Mouse (Mus musculus) left cerebral cortex, adult 2 months (tissue): ENCODE measurements at regions not wholly inside any gene's neighbourhood (a gene's known extent, or its start where the extent isn't known, plus 50 kb on each side); places are given as distances from the start of the nearest gene placed in this dataset.

Experiments
- DNase-seq, 2 experiments: peaks; one replicate each; pipeline ENCODE4 v3.0.0; 2021 to 2022; ENCODE audit warnings: low spot score in 2 of 2, mixed read lengths in 1 of 2; ENCODE audit errors: extremely low spot score in 1 of 2
- H3K27ac ChIP-seq: fragments of 200-600 bp; 2 replicates; pipeline ENCODE4 v1.8.1; 2022
- H3K4me3 ChIP-seq: fragments of 200-600 bp; 2 replicates; pipeline ENCODE4 v1.8.1; 2022
- CTCF ChIP-seq: fragments of 200-600 bp; IDR thresholded peaks from 2 replicates; pipeline ENCODE4 v1.8.1; 2022; ENCODE audit warnings: antibody characterized with exemption, mild to moderate bottlenecking, moderate library complexity
- intact Hi-C: fragments of 180-260 bp; cut with DNase I; formaldehyde crosslinking; loops from one replicate; pipeline ENCODE4 v1.15.1; 2025

DNA sequence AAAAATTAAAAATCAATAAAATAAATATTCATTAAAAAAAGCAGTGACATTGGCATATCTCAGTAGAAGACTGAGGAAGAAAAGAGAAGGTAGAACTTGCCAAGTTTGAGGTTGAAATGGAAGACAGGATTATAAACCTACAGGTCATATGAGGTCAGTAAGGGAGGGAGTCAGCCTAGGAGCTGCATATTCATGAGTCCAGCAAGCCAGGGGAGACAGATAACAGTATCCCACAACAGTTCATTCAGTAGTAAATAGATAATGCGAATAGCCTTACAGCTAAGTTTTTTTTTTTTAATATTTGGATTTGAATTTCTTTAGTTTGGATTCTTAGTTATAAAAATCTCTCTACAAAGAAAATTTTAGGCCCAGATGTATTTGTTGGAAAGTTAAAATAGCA, 542.8 kb upstream of the Fam160b2 start:
- Histone ChIP-seq H3K27ac (no peak overlapping the region), H3K4me3 (no peak overlapping the region)
- no peak for DNase-seq
- intact Hi-C loops: no loop called here
- TF ChIP-seq CTCF: no peak

DNA sequence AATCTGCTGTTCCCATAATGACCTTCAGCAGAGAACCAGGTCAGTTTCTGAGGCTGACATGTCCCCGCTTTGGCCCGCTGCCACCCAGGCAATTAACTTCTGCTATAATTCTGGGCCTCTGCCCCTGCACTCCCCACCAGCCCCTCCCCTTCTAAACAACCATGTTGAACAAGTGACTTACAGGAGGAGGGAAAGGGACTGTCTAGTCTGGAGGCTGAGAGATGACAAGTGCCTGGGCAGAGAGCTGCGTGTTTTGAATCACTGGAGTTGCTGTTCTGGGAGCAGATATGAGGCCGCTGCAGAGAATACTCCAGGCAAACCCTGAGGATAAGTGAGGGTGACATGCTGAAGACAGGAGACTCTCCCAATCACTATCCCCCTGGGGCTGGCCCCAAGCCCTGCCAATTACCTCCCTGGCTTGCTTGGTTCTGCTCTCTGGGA, 530.2 kb upstream of the Fam160b2 start:
- DNase-seq: no peak
- no peak overlapping the region for H3K27ac ChIP-seq
- intact Hi-C loops: no loop called here
- H3K4me3 ChIP-seq: no peak overlapping the region
- no peak for TF ChIP-seq CTCF

- intact Hi-C loops: no loop called here
- DNase-seq: peak in 1 of 2 experiments; percentile 13
- TF ChIP-seq CTCF: no peak
- H3K4me3 ChIP-seq: no peak overlapping the region
- H3K27ac ChIP-seq: no peak overlapping the region
Observed at GRCm38 (mm10) chr14:71128495-71128894, 528.9 kb upstream of the Fam160b2 start.

GRCm38 (mm10) chr14:71118681-71119080, 519.0 kb upstream of the Fam160b2 start:
- H3K27ac ChIP-seq: no peak overlapping the region
- intact Hi-C loops: no loop called here
- no peak overlapping the region for H3K4me3 ChIP-seq
- no peak for DNase-seq
- TF ChIP-seq CTCF: no peak

GRCm38 (mm10) chr14:71115798-71116432, 516.3 kb upstream of the Fam160b2 start:
- intact Hi-C loops: no loop called here
- DNase-seq: no peak
- no peak overlapping the region for H3K4me3 ChIP-seq
- no peak for TF ChIP-seq CTCF
- no peak overlapping the region for H3K27ac ChIP-seq

DNA sequence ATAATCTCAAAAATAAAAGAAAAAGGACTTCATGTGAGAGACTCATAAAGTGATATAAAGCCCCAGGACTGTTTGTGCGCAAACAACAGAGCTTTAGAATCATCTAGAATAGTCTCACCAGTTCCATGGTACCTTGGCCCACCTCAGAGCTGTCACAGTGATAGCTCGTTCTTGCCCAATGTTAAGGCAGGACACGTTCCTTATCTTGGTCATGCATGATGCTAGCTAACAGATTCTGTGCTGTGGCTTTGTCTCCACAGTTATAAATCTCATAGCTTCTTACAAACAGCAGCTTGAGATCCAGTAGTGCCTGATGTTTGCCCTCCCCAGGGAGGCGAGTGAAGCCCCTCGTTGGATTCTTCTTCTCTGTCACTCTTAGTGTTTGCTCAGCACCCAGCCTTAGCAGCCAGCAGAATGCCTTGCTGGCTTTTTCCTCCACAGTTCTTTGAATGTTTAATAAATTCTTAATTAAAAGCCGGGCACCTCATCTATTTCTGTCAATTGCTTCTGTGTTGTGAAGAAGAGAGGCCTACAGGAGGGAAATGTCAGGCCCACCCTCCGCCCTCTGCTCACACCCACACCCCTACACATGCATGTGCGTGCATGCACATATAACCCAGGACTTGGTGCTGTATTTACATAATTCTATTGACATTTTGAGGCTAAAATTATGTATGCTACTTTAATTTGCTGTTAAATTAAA, 515.6 kb upstream of the Fam160b2 start:
- H3K4me3 ChIP-seq: no peak overlapping the region
- TF ChIP-seq CTCF: no peak
- no peak for DNase-seq
- intact Hi-C loops: no loop called here
- no peak overlapping the region for H3K27ac ChIP-seq

DNA sequence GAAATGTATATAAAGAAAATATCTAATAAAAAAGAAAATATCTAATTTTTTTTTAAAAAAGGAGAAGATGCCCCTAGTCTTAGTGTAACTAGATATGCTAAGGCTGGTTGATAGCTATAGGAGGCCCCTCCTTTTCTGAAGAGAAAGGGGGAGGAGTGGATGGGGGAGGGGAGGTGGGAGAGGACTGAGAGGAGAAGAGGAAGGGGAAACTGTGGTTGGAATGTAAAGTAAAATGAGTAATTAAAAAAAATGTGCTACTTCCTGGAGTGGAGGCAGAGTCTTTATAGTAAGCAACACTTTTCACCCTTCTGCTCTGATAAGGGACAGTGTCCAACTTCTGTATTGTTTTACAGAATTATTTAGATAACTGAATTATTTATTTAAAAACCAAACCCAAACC, 513.6 kb upstream of the Fam160b2 start:
- intact Hi-C loops: no loop called here
- TF ChIP-seq CTCF: no peak
- no peak overlapping the region for H3K4me3 ChIP-seq
- no peak for DNase-seq
- no peak overlapping the region for H3K27ac ChIP-seq

- DNase-seq: no peak
- no peak overlapping the region for H3K27ac ChIP-seq
- H3K4me3 ChIP-seq: no peak overlapping the region
- TF ChIP-seq CTCF: no peak
- intact Hi-C loops: loop anchor here (5.0 kb wide), 1 partner anchor 223 kb away; no protein-coding TSS in a partner anchor
Observed at GRCm38 (mm10) chr14:71104617-71105016, 505.0 kb upstream of the Fam160b2 start.

DNA sequence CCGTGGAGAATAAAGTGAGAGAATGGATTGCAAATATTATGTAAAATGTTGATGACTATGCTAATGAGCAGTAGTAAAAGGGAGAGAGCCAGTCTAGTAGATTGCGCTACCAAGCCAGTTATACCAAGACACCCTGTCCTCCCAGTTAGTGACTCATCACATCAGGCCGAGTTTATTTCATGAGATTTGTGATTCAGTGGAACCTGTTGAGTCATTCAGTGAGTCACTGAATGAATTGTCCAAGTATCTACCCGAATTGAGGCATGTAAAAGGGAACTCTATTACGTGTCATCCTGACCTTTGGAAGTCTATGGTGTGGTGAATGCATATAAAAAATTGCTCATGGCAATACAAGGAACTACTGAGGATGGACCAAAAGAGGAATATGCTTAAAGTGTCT, 504.3 kb upstream of the Fam160b2 start:
- TF ChIP-seq CTCF: no peak
- peak in 1 of 2 experiments; percentile 11 for DNase-seq
- intact Hi-C loops: loop anchor here (5.0 kb wide), 1 partner anchor 223 kb away; no protein-coding TSS in a partner anchor
- Histone ChIP-seq H3K27ac (no peak overlapping the region), H3K4me3 (no peak overlapping the region)

GRCm38 (mm10) chr14:71095661-71096422, 496.2 kb upstream of the Fam160b2 start:
- no peak for DNase-seq
- Histone ChIP-seq H3K27ac (no peak overlapping the region), H3K4me3 (no peak overlapping the region)
- TF ChIP-seq CTCF: no peak
- intact Hi-C loops: no loop called here

GRCm38 (mm10) chr14:71092626-71093326, 493.1 kb upstream of the Fam160b2 start:
- Histone ChIP-seq H3K27ac (no peak overlapping the region), H3K4me3 (no peak overlapping the region)
- DNase-seq: peak in 1 of 2 experiments; percentile 32
- TF ChIP-seq CTCF: no peak; the same call in 1 of the 2 replicates
- intact Hi-C loops: no loop called here
